Mouse (Mus musculus) olfactory bulb, adult 2 months (tissue): Measurements from ENCODE around the gene Pcx. TPM values are rescaled to one million over a fixed set of nuclear protein-coding genes. Genes with fewer than 3 reads are reported as not detected.

Experiments
- H3K27ac ChIP-seq: fragments of 200-500 bp; 2 replicates; pipeline ENCODE4 v1.5.1; 2012; ENCODE audit warnings: low read depth, low read length; ENCODE audit not compliant: insufficient read depth
- H3K4me1 ChIP-seq: fragments of 200-500 bp; 2 replicates; pipeline ENCODE4 v1.6.1; 2012; ENCODE audit warnings: low read length; ENCODE audit not compliant: control insufficient read depth, insufficient read depth
- H3K4me3 ChIP-seq: fragments of 200-500 bp; 2 replicates; pipeline ENCODE4 v1.5.1; 2012; ENCODE audit warnings: mild to moderate bottlenecking, low read depth, low read length, moderate library complexity; ENCODE audit not compliant: insufficient read depth
- CTCF ChIP-seq: fragments of 200-500 bp; IDR thresholded peaks from 2 replicates; pipeline ENCODE4 v1.5.1; 2012; ENCODE audit warnings: low read depth, mild to moderate bottlenecking, low read length, moderate library complexity; ENCODE audit not compliant: insufficient read depth
- POLR2A ChIP-seq: fragments of 200-500 bp; IDR thresholded peaks from 2 replicates; pipeline ENCODE4 v1.6.1; 2012; ENCODE audit warnings: mild to moderate bottlenecking, low read depth, low read length, moderate library complexity; ENCODE audit not compliant: insufficient read depth
- WGBS: fragments of 180-500 bp; shearing (Covaris S2); methylation state at CpG from one replicate; pipeline ENCODE4 v1.1.7; 2018; 5-methylcytosine and 5-hydroxymethylcytosine counted together
- polyA plus RNA-seq: library from polyadenylated mRNA; stranded (reverse); fragments of >200 nt; gene quantifications from 2 replicates; pipeline ENCODE4 v1.2.4, GENCODE M21; 2012; ENCODE audit warnings: low replicate concordance; ENCODE audit not compliant: missing spikeins, insufficient read depth, insufficient read length

Gene Pcx
- polyA plus RNA-seq, 1 experiment = not detected

DNA sequence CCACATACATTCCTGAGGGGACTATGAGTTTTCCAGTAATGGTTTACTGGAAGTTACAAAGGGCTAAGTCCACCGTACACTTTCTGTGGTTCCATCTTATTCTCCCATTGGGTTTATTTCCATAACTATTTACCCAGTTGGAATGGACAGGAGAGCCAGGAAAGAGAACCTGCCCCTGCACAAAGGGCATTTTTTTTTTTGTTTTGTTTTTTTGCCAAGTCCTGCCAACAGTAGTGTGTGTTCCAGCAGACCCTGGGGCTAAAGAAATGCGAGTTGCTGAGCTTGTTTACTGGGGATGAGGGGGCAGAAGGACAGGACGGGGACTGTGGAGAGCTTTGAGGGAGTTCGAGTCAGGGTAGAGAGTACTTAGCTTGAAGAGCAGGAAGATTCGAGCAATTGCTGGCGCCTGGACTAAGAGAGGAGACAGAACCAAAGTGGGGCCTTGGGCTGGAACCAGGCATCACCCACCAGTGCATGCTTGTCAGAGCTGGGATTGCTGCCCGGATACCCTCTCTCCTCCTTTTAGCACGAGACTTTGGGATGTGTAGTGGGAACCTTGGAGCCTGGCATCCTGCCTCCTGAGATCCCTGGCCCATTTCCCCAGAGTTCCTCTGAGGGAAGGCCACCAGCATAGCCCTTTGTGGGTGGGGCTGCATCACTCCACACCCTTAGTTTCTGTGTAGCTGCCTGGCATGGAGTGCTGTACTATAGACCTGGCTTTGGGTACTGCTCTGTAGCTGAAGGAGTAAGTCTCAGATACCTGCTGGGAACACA lies 47.7 kb downstream of the Pcx start:
- H3K4me3 ChIP-seq = no peak overlapping the region
- 0 out of 2 replicates have a peak overlapping the region, but pooled peaks have one; percentile 40 for H3K27ac ChIP-seq
- TF ChIP-seq POLR2A (no peak), CTCF (no peak)
- H3K4me1 ChIP-seq = peaks cover 12% of the 10 kb centered on the region
- 49% methylated on average over 8 of the region's 8 CpGs for WGBS

GRCm38 (mm10) chr19:4558570-4558955 lies 48.3 kb downstream of the Pcx start:
- H3K4me3 ChIP-seq = no peak overlapping the region
- peaks cover 12% of the 10 kb centered on the region for H3K4me1 ChIP-seq
- H3K27ac ChIP-seq = 0 out of 2 replicates have a peak overlapping the region, but pooled peaks have one; percentile 40
- TF ChIP-seq CTCF = no peak
- TF ChIP-seq POLR2A = no peak
- 72% methylated on average over 3 of the region's 3 CpGs for WGBS

GRCm38 (mm10) chr19:4559011-4559410 lies 48.7 kb downstream of the Pcx start:
- WGBS = 71% methylated on average over 3 of the region's 3 CpGs
- peaks cover 12% of the 10 kb centered on the region for H3K4me1 ChIP-seq
- H3K4me3 ChIP-seq = no peak overlapping the region
- TF ChIP-seq POLR2A (no peak), CTCF (no peak)
- 0 out of 2 replicates have a peak overlapping the region, but pooled peaks have one; percentile 40 for H3K27ac ChIP-seq

DNA sequence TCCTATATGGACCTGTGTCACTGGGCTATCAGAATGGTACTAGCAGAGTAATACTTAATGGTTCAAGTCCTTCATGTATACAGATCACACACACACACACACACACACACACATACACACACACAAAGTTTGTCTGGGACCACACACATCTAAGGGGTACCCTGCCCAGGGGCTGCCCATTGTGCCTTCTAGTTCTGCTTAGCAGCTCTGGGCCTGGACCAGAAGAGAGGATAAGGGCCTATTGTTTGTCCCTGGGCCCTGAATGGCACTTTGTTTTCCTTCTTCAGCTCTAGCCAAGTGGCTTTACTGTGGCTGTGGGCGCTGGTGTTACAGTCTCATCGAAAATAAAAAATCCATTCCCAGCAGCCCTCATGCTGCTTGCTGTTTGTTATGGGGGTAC lies 49.3 kb downstream of the Pcx start:
- peaks cover 12% of the 10 kb centered on the region for H3K4me1 ChIP-seq
- peak overlapping the region; percentile 62; the same call in 1 of the 2 replicates for H3K27ac ChIP-seq
- TF ChIP-seq CTCF (no peak), POLR2A (no peak)
- H3K4me3 ChIP-seq = no peak overlapping the region
- WGBS = 39% methylated on average over 2 of the region's 2 CpGs

GRCm38 (mm10) chr19:4560205-4560604 lies 49.9 kb downstream of the Pcx start:
- H3K27ac ChIP-seq = peak overlapping the region; percentile 62

GRCm38 (mm10) chr19:4565678-4566077 lies 55.4 kb downstream of the Pcx start:
- Histone ChIP-seq H3K4me3 (no peak overlapping the region), H3K4me1 (peaks cover 6% of the 10 kb centered on the region), H3K27ac (no peak overlapping the region)
- TF ChIP-seq CTCF (no peak), POLR2A (no peak)
- WGBS = 96% methylated on average over 5 of the region's 5 CpGs

More at GRCm38 (mm10) chr19:4560205-4560604, 49.9 kb downstream of the Pcx start:
- Histone ChIP-seq H3K4me1 (peaks cover 12% of the 10 kb centered on the region), H3K4me3 (no peak overlapping the region)
- 79% methylated on average over 5 of the region's 5 CpGs for WGBS
- TF ChIP-seq POLR2A = no peak
- no peak for TF ChIP-seq CTCF

- TF ChIP-seq CTCF (no peak), POLR2A (no peak)
- peaks cover 9% of the 10 kb centered on the region for H3K4me1 ChIP-seq
- 88% methylated on average over 2 of the region's 2 CpGs for WGBS
- no peak overlapping the region for H3K27ac ChIP-seq
- H3K4me3 ChIP-seq = no peak overlapping the region
Measured at GRCm38 (mm10) chr19:4566880-4567279, 56.6 kb downstream of the Pcx start.

- no peak for TF ChIP-seq CTCF
- TF ChIP-seq POLR2A = no peak
- no peak overlapping the region for H3K4me3 ChIP-seq
Measured at GRCm38 (mm10) chr19:4567665-4568064, 57.4 kb downstream of the Pcx start.

DNA sequence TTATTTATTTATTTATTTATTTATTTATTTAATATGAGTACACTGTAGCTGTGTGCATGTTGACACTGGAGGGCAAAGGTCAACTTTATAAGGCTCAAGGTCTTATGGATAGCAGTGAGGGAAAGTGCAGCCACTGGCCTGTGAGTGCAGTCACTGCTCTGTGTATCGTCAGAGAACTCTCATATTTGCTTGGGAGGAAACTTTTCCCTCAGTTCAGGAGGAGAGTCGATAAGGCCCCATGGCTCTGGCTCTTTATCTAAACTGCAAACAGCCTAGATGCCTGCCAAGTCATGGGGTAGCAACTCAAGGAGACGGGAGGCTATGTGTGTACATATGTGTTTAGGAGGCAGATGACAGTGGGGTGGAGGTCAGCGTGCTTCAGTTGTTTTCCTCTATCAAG lies 58.6 kb downstream of the Pcx start:
- peaks cover 9% of the 10 kb centered on the region for H3K4me1 ChIP-seq
- WGBS = 86% methylated on average over 4 of the region's 4 CpGs
- H3K27ac ChIP-seq = no peak overlapping the region
- H3K4me3 ChIP-seq = no peak overlapping the region
- TF ChIP-seq POLR2A (no peak), CTCF (no peak)

More at GRCm38 (mm10) chr19:4567665-4568064, 57.4 kb downstream of the Pcx start:
- 63% methylated on average over 2 of the region's 2 CpGs for WGBS
- Histone ChIP-seq H3K27ac (no peak overlapping the region), H3K4me1 (peaks cover 9% of the 10 kb centered on the region)
